Comparison of ENCODE assay signal across 8 mouse cellular contexts in genomic region chr19:10904927-10905727, GRCm38 (mm10). TPM values are rescaled to one million over a fixed set of nuclear protein-coding genes. Genes with fewer than 3 reads are reported as not detected.
DNase-seq lines count a peak whose midpoint lies in the region; ATAC-seq and TF ChIP-seq lines count a peak whose summit lies in the region.

No protein-coding gene starts in this region.

- ATAC-seq in hindbrain, embryonic 13.5 days (ENCODE audit: low FRiP score): no peak
- no peak for ATAC-seq in midbrain, embryonic 11.5 days (ENCODE audit: low FRiP score)

- H3K27ac ChIP-seq in hindbrain, embryonic 13.5 days: peak overlapping the region; percentile 44; the same call in 1 of the 2 replicates
- H3K27ac ChIP-seq in testis, adult 2 months (ENCODE audit: control insufficient read depth, insufficient read depth, low read depth, low read length): peak overlapping the region; percentile 43
- H3K27ac ChIP-seq in midbrain, embryonic 11.5 days (ENCODE audit: low read depth, low read length): no peak overlapping the region

- TF ChIP-seq CTCF in testis, adult 2 months (IDR thresholded peaks at IDR 0.05; ENCODE audit: control insufficient read depth, insufficient read depth, insufficient replicate concordance, low read depth, low read length): no peak

- 62% methylated on average over 7 of the region's 7 CpGs for WGBS in hindbrain, embryonic 13.5 days
- 76% methylated on average over 7 of the region's 7 CpGs for WGBS in midbrain, embryonic 11.5 days

- no peak overlapping the region for H3K4me2 ChIP-seq in hindbrain, embryonic 13.5 days
- no peak overlapping the region for H3K4me2 ChIP-seq in midbrain, embryonic 11.5 days

- no peaks in the 10 kb centered on the region for H3K9me3 ChIP-seq in hindbrain, embryonic 13.5 days
- H3K9me3 ChIP-seq in midbrain, embryonic 11.5 days (ENCODE audit: control insufficient read depth, low read length): no peaks in the 10 kb centered on the region

- H3K36me3 ChIP-seq in hindbrain, embryonic 13.5 days: peaks cover 80% of the 10 kb centered on the region
- H3K36me3 ChIP-seq in testis, adult 2 months (ENCODE audit: control insufficient read depth, insufficient read depth, low read length): peaks cover 10% of the 10 kb centered on the region
- peaks cover 37% of the 10 kb centered on the region for H3K36me3 ChIP-seq in midbrain, embryonic 11.5 days (ENCODE audit: control insufficient read depth, insufficient read depth, low read length)

- no peaks in the 10 kb centered on the region for H3K27me3 ChIP-seq in hindbrain, embryonic 13.5 days
- H3K27me3 ChIP-seq in testis, adult 2 months (ENCODE audit: control insufficient read depth, insufficient read depth, low read length): no peaks in the 10 kb centered on the region
- no peaks in the 10 kb centered on the region for H3K27me3 ChIP-seq in midbrain, embryonic 11.5 days (ENCODE audit: control insufficient read depth, insufficient read depth, low read length)

- no peak for TF ChIP-seq POLR2A in testis, adult 2 months (IDR thresholded peaks at IDR 0.05; ENCODE audit: control insufficient read depth, low read depth, low read length)

- peak; percentile 66 for DNase-seq in urinary bladder, postnatal 14 days (ENCODE audit: low spot score)
- DNase-seq in urinary bladder, adult 2 months (ENCODE audit: low spot score): no peak
- DNase-seq in frontal cortex, postnatal 14 days (ENCODE audit: low spot score in 2 of 2): peak; percentile 22 to 56
- peak; percentile 32 to 61 for DNase-seq in layer of hippocampus, postnatal 10 days (ENCODE audit: low spot score in 2 of 2)
- peak; percentile 93 for DNase-seq in lung, postnatal 10 days
- DNase-seq in midbrain, embryonic 11.5 days (ENCODE audit: low spot score, missing footprints): no peak

- no peak overlapping the region for H3K9ac ChIP-seq in hindbrain, embryonic 13.5 days
- no peak overlapping the region for H3K9ac ChIP-seq in midbrain, embryonic 11.5 days (ENCODE audit: low read length)

- H3K4me1 ChIP-seq in hindbrain, embryonic 13.5 days (replicated peaks): no peaks in the 10 kb centered on the region
- H3K4me1 ChIP-seq in testis, adult 2 months (ENCODE audit: control insufficient read depth, insufficient read depth, low read length): peaks cover 5% of the 10 kb centered on the region
- H3K4me1 ChIP-seq in midbrain, embryonic 11.5 days (ENCODE audit: control insufficient read depth, insufficient read depth, low read length): no peaks in the 10 kb centered on the region

- no peak overlapping the region for H3K4me3 ChIP-seq in hindbrain, embryonic 13.5 days
- no peak overlapping the region for H3K4me3 ChIP-seq in testis, adult 2 months (ENCODE audit: control insufficient read depth, low read depth, low read length)
- no peak overlapping the region for H3K4me3 ChIP-seq in midbrain, embryonic 11.5 days (ENCODE audit: low read depth, low read length)

RNA-seq across cellular contexts. Expression of gene Prpf19, which starts 10.1 kb away (rescaled TPM):
- polyA plus RNA-seq in urinary bladder, adult 2 months (2012; rRNA removed): 102 and 133 TPM in 2 replicates
- 40.2 and 42.9 TPM in 2 replicates for polyA plus RNA-seq in hindbrain, embryonic 13.5 days (2015; fragmentation: Nextera tagmentation; extraction: Ambion mirVana)
- 100 to 1,000 TPM; 191 to 208 TPM for total RNA-seq in layer of hippocampus, postnatal 10 days (2021)
- polyA plus RNA-seq in testis, adult 2 months (2012; rRNA removed): 86.2 and 86.5 TPM in 2 replicates
- polyA plus RNA-seq in midbrain, embryonic 11.5 days (2014; fragmentation: Nextera tagmentation; extraction: Ambion mirVana): 52.7 and 58.4 TPM in 2 replicates

RNA-seq across cellular contexts. Expression of gene Zp1, which starts 15.3 kb away (rescaled TPM):
- polyA plus RNA-seq in urinary bladder, adult 2 months (2012; rRNA removed): 0.56 and 1.4 TPM in 2 replicates
- polyA plus RNA-seq in hindbrain, embryonic 13.5 days (2015; fragmentation: Nextera tagmentation; extraction: Ambion mirVana): not detected in 2 replicates
- total RNA-seq in layer of hippocampus, postnatal 10 days (2021): not detected
- 0.15 and 0.24 TPM in 2 replicates for polyA plus RNA-seq in testis, adult 2 months (2012; rRNA removed)
- 0.22 TPM in 1 of 2 replicates, not detected in the other for polyA plus RNA-seq in midbrain, embryonic 11.5 days (2014; fragmentation: Nextera tagmentation; extraction: Ambion mirVana)

RNA-seq across cellular contexts. Expression of gene Tmem109, which starts 23.3 kb away (rescaled TPM):
- 132 and 133 TPM in 2 replicates for polyA plus RNA-seq in urinary bladder, adult 2 months (2012; rRNA removed)
- polyA plus RNA-seq in hindbrain, embryonic 13.5 days (2015; fragmentation: Nextera tagmentation; extraction: Ambion mirVana): 34.2 and 34.3 TPM in 2 replicates
- total RNA-seq in layer of hippocampus, postnatal 10 days (2021): 10 to 100 TPM; 36.4 to 37.3 TPM
- 40.3 and 44.3 TPM in 2 replicates for polyA plus RNA-seq in testis, adult 2 months (2012; rRNA removed)
- polyA plus RNA-seq in midbrain, embryonic 11.5 days (2014; fragmentation: Nextera tagmentation; extraction: Ambion mirVana): 38.7 and 41.2 TPM in 2 replicates

RNA-seq across cellular contexts. Expression of gene Ptgdr2, which starts 31.8 kb away (rescaled TPM):
- 0.06 TPM in 2 replicates for polyA plus RNA-seq in urinary bladder, adult 2 months (2012; rRNA removed)
- polyA plus RNA-seq in hindbrain, embryonic 13.5 days (2015; fragmentation: Nextera tagmentation; extraction: Ambion mirVana): 0.19 and 0.22 TPM in 2 replicates
- under 1 TPM; 0.29 to 0.39 TPM for total RNA-seq in layer of hippocampus, postnatal 10 days (2021)
- 0.88 and 1.2 TPM in 2 replicates for polyA plus RNA-seq in testis, adult 2 months (2012; rRNA removed)
- 0.05 and 0.12 TPM in 2 replicates for polyA plus RNA-seq in midbrain, embryonic 11.5 days (2014; fragmentation: Nextera tagmentation; extraction: Ambion mirVana)

RNA-seq across cellular contexts. Expression of gene Tmem132a, which starts 35.4 kb away (rescaled TPM):
- polyA plus RNA-seq in urinary bladder, adult 2 months (2012; rRNA removed): 14.7 and 16.5 TPM in 2 replicates
- polyA plus RNA-seq in hindbrain, embryonic 13.5 days (2015; fragmentation: Nextera tagmentation; extraction: Ambion mirVana): 174 and 180 TPM in 2 replicates
- 100 to 1,000 TPM; 250 to 259 TPM for total RNA-seq in layer of hippocampus, postnatal 10 days (2021)
- polyA plus RNA-seq in testis, adult 2 months (2012; rRNA removed): 2.6 and 3.1 TPM in 2 replicates
- 51.3 and 58.3 TPM in 2 replicates for polyA plus RNA-seq in midbrain, embryonic 11.5 days (2014; fragmentation: Nextera tagmentation; extraction: Ambion mirVana)

Comparison
In these comparisons a context has a peak if more than half of its experiments do, and no peak if none do; other contexts are left out.
1. DNase-seq: peak in urinary bladder, postnatal 14 days (single experiment), frontal cortex, postnatal 14 days (2 of 2), layer of hippocampus, postnatal 10 days (2 of 2) and lung, postnatal 10 days (single experiment); none in urinary bladder, adult 2 months (single experiment) and midbrain, embryonic 11.5 days (single experiment).